Mouse (Mus musculus): ENCODE data around the gene Dhdh. TPM values are rescaled to one million over a fixed set of nuclear protein-coding genes. Genes with fewer than 3 reads are reported as not detected.
"Not testable (repeated sequence)": the region's sequence is repeated elsewhere in the genome, so short reads cannot be mapped to it uniquely, and the experiment has no call there.

The Dhdh gene
- total RNA-seq, 2 experiments from 2014 or later: 2.6 to 3.2 TPM

DNA sequence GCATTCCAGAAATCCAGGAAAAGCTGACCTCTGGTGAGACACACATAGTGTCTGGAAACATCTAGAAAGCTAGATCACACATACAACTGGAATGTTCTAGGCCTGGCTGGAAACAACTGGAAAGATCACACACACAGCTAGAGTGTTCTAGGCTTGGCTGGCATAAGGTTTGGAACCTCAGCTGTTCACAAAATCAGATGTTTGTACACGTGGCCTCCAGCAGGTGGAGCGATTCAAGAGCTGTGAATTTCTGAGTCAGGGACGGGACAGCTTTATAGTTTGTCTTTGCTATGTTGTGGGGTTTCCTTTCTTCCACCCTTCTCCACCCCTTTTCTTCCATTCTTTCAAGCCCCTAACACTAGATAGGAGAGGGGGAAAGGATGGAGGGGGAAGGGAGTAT, 11.6 kb downstream of the Dhdh start:
- intact Hi-C loops (cut with DNase I): loop anchor here (5.0 kb wide), 1 partner anchor 85 kb away; no protein-coding TSS in a partner anchor
- peak; percentile 62 for DNase-seq

GRCm38 (mm10) chr7:45476453-45476852, 12.2 kb downstream of the Dhdh start:
- DNase-seq: no peak
- intact Hi-C loops (cut with DNase I): loop anchor here (5.0 kb wide), 1 partner anchor 86 kb away; no protein-coding TSS in a partner anchor

DNA sequence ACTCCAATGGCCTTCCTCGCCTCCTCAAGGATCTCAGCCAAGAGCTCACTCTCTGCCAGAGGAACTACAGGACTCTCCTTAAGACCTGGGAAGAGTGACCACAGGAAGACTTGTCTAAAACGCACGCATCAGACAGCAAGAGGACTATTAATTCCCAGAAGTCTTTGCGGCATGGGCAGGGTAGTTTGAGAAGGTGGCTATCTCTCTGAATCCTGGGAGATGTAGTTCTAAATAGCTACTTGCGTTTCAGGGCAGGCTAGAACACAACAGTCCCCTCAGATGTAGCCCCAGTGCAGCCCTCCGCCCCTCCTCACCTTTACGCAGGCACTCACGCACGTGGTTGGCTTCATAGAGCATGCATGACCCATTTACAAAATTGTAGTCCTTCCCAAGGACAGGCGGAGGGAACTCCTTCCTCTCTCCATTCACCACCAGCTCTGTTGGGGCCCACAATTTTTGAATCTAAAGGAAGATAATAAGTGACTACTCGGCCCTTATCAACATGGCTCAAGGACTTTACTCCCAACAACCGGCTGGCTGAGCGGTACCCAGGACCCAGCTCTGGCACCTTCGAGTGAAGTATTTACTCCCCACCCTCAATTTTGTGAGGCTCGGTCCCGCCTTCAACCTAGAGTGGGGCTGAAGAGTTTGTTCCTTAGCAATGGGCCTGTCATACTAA, 13.2 kb downstream of the Dhdh start:
- intact Hi-C loops (cut with DNase I): loop anchor here (5.0 kb wide), 1 partner anchor 87 kb away; no protein-coding TSS in a partner anchor
- no peak for DNase-seq

GRCm38 (mm10) chr7:45470869-45471268, 17.7 kb downstream of the Dhdh start:
- peak; percentile 64 for DNase-seq
- intact Hi-C loops (cut with DNase I): no loop called here

DNA sequence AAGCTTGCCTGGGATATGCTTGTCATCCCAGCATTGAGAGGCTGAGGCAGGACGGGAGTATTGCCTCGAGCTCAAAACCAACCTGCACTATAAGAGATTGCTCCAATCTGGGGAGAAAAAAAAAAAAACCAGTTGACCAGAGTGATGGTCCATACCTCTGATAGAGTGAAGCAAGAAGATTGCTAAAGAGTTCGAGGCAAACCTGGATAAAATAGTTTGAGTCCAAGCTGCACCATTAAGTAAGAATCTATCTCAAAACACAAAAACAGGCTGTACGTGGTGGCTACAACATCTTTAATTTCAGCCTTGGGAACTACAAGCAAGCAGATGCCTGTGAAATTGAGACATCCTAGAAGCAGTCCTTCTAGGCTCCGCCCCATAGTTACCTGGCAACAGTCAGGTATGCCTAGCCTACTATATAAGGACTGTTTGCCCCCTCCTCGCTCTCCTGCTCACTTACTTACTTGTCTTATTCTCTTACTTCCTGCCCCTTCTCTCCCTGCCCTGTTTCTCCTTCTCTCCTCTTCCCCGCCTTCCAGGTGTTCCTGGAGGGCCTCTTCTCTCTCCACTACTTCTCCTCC, 21.4 kb downstream of the Dhdh start:
- intact Hi-C loops (cut with DNase I): no loop called here

DNA sequence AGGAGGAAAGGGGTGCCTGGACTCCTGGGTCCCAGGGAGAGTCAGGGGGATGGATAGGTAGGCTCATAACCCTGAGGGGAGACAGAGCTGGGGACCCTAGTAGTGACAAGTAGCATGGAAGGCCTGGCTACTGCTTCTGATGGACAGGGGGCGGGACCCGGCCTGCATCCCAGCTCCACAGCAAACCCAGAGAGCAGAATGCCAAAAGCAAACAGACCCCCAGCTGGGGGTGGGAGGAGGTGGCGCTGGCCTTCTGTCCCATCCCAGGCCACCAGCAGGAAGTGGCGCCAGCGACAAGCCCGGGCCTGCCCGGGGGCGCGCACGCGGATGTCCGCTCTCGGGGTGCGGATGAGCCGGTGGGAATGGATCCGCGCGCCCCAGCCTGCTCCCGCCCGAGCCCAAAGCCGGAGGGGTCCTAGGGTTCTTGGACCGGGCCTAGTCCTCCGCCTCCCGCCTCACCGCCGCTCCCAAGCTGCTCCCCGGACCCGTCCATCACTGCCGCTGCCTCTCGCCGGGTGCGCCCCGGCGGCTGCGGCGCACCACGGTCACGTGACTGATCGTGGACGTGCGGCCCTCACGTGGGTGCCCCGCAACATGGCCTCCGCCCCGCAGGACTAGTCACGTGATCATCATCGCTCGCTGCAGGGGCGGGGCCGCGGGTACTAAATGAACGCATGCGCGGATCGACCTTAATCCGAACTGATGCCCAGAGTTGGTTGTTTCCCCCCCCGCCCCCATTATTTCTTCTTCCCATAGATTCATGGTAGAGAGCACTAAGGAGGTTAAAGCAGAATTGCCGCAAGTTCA, 22.1 kb downstream of the Dhdh start, which contains the start of gene Bax:
Bax (minus strand) TSS at position 616 of the 807 bp plus-strand sequence.
- peak; percentile 98 for DNase-seq
- intact Hi-C loops (cut with DNase I): no loop called here

More for the DNA sequence above, 21.4 kb downstream of the Dhdh start:
- DNase-seq: no peak

DNA sequence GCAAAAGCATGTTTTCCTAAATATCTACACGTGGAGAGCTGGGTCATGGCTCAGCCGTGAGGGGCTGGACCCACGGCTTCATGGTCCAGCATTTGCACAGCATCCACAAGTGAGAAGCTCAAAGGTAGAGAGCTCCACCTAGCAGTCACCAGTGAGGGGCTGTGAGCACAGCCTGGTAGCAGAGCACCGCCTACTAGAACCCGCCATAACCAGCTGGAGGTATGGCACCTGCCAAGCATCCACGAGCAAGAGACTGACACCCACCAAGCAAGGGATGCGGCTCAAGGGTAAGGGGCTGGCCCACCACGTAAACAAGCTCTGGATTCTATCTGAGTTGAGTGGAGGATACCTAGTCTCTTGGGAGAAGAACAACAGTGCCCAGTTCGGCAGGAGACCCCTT, 23.1 kb downstream of the Dhdh start:
- intact Hi-C loops (cut with DNase I): no loop called here
- DNase-seq: no peak

DNA sequence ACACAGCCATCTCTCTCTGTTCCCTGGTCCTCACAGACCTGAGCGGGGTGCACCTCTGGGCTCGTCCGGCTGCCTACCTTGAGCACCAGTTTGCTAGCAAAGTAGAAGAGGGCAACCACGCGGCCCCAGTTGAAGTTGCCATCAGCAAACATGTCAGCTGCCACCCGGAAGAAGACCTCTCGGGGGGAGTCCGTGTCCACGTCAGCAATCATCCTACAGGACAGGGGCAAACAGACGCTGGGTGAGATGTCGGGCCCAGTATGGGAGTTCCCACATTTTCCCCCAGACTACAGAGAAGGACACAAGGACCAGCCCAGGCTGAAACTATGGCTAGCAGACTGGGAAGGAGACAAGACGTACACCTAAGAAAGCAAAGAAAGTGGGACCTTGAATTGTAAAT, 23.5 kb downstream of the Dhdh start:
- intact Hi-C loops (cut with DNase I): no loop called here
- no peak for DNase-seq

DNA sequence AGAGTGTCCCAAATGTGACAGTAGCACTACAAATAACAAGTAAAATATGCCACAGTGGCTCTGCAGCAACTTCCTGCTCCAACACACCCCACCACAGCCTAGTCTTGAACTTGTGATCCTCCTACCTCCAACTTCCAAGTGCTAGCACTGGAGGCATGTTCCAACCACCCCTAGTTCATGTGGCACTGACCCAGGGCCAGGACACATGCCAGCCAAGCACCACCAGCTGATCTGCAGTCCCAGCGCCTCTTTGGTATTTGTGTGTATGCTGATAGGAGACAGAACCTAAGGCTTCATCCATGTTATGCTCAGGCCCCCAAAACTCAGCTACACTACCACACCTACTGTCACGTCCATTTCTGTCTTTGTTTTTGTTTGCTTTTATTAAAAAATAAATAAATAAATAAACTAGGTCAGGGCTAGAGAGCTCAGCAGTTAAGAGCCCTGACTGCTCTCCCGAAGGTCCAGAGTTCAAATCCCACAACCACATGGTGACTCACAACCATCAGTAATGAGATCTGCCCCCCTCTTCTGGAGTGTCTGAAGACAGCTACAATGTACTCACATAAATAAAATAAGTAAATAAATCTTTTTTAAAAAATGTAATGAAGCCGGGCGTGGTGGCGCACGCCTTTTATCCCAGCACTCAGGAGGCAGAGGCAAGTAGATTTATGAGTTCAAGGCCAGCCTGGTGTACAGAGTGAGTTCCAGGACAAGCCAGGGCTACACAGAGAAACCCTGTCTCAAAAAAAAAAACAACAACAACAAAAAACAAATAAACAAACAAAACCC, 24.4 kb downstream of the Dhdh start:
- intact Hi-C loops (cut with DNase I): no loop called here
- DNase-seq: no peak

DNA sequence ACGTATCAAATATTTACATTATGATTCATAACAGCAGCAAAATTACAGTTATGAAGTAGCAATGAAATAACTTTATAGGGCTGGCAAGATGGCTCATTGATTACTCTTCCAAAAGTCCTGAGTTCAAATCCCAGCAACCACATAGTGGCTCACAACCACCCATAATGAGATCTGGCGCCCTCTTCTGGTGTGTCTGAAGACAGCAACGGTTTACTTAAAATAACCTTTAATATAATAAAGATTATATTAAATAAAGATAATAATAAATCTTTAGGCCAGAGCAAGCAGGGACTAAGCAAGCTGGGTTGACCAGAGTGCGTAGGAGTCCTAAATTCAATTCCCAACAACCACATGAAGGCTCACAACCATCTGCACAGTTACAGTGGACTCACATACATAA, 25.7 kb downstream of the Dhdh start:
- intact Hi-C loops (cut with DNase I): not testable (repeated sequence)

DNA sequence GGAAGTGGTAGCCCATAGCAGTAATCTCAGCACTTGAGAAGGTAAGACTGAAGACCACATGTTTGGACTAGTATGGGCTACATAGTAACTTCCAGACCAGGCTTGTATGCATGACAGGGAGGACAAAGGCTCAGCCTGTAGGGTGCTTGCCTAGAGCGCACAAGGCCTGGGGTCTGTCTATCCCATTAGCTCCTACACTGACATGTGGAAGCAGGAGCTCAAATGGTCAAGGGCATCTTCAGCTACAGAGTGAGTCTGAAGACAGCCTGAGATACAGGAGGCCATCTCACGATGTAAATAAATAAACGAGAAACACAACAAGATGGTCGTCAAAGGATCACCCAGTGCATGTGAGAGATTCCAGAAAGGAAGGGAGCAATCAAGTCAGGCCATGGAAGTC, 26.3 kb downstream of the Dhdh start:
- no peak for DNase-seq
- intact Hi-C loops (cut with DNase I): no loop called here

More for the DNA sequence above, 25.7 kb downstream of the Dhdh start:
- not testable (repeated sequence) for DNase-seq

DNA sequence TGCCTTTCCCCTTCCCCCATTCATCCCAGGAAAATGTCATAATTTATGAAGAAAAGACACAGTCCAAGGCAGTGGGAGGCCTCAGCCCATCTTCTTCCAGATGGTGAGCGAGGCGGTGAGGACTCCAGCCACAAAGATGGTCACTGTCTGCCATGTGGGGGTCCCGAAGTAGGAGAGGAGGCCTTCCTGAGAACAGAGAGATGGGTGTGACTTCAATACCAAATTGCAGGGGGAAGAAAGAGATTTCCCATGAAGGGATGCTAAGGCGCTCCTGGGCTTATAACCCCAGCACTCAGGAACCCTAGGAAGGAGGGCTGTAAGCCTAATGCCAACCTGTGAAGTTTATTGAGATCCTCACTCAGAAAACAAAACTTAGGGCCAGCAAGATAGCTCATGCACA, 26.8 kb downstream of the Dhdh start:
- intact Hi-C loops (cut with DNase I): no loop called here
- no peak for DNase-seq

DNA sequence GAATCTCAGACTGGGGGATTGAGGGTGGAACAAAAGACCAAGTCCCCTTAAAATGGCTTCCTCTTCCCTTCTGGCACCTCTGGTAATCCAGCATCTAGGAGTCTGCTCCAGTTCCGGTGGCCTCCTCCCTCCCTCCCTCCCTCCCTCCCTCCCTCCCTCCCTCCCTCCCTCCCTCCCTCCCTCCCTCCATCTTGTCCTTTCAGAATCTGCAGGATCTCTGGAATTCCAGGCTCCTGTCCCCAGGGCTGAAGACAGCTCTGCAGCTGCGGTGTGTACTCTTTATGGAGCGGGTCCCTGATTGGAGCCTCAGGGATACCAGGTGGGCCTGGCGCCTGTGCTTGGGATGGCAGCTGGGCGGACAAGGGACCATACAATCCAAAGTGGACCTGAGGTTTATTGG, 27.3 kb downstream of the Dhdh start:
- no peak for DNase-seq
- intact Hi-C loops (cut with DNase I): no loop called here

DNA sequence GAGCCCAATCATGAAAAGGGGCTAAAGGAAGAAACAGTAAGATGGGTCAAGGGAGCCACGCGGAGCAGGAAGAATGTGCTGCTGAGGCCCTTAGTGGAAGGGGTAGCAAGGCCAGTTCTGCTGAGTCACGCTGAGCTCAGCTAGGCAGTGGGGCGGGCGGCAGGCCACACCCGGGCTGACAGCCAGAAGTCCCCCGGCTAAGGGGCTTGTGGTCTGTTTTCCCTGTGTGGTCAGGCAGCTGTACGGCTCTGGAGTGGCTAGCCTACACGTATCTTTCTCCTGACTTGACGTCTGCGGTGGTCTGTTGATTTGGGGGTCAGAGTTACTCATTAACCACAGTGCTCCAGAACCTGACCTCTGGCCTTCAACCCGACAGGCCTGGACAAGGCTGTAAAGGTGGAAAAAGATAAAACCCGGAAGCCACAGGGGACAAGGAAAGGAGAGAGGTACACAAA, 27.7 kb downstream of the Dhdh start:
- peak; percentile 73 for DNase-seq
- intact Hi-C loops (cut with DNase I): no loop called here

- DNase-seq: no peak
- intact Hi-C loops (cut with DNase I): no loop called here
Measured at GRCm38 (mm10) chr7:45460377-45460776, 28.2 kb downstream of the Dhdh start.

GRCm38 (mm10) chr7:45459564-45460140, 29.0 kb downstream of the Dhdh start, which contains the start of gene Ftl1:
Gene Ftl1 (minus strand): TSS chr7:45459884.
- DNase-seq: peak; percentile 99
- intact Hi-C loops (cut with DNase I): not testable (repeated sequence)

GRCm38 (mm10) chr7:45458748-45459563, 29.6 kb downstream of the Dhdh start:
- intact Hi-C loops (cut with DNase I): no loop called here
- peak; percentile 93 for DNase-seq

DNA sequence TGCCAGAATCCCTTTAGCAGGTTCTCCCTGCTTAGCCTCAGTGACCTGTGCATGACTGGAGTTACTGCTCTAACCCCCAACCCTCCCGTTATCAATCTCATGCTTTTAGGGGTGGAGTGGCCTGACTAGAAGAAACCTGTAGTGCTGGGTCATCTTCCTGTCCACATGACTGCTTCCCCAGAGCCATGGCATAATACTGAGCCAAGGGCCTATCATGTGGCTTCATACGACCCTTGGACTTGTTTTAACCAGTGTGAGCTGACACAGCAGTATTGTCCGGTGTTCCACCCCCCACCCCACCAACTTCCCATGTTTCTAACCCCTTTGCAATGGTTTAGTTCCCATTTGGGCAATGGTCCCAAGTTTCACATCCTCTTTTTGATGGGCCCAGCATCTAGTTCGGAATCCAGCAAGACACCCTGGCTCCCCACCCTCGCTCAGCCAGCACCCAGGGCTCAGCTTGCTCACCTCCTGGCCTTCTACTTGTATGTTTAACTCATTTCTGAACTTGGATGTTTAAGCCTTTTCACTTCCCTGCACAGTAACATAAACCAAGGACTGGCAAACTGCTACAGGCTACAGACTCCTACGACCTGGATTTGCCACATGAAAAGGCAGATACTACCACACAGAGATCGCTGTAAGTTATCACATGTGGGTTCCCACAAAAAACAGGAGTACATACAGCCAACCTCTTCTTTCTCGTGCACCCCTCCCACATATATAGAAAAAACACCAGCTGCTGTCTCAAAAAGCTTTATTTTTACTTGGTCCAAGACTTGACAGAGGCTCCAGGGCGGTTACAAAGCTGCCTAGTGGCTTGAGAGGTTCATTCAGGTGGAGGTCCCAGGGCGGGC, 31.2 kb downstream of the Dhdh start:
- intact Hi-C loops (cut with DNase I): no loop called here
- DNase-seq: no peak

Data from left cerebral cortex, postnatal 4 days (tissue).